Mouse (Mus musculus): ENCODE data around the gene Rab11fip3. TPM values are rescaled to one million over a fixed set of nuclear protein-coding genes. Genes with fewer than 3 reads are reported as not detected.
A peak's percentile ranks its signal among the peaks of the same experiment; 100 is the strongest.

Gene Rab11fip3
- polyA plus RNA-seq, 1 experiment from 2014 or later = 24.2 TPM

GRCm38 (mm10) chr17:25954671-25955070 is 114.7 kb downstream of the Rab11fip3 start:
- WGBS = 83% methylated on average over 2 of the region's 2 CpGs
- H3K4me1 ChIP-seq (ENCODE audit: control insufficient read depth, insufficient read depth, low read length) = peaks cover 8% of the 10 kb centered on the region; the same call in 1 of the 2 replicates
- H3K27ac ChIP-seq (ENCODE audit: low read depth, low read length) = no peak overlapping the region
- no peaks in the 10 kb centered on the region for H3K9me3 ChIP-seq (ENCODE audit: control insufficient read depth, low read length)
- H3K27me3 ChIP-seq (ENCODE audit: control insufficient read depth, insufficient read depth, low read length) = peaks cover 37% of the 10 kb centered on the region
- no peak for ATAC-seq (ENCODE audit: low FRiP score, low TSS enrichment)
- H3K4me3 ChIP-seq (ENCODE audit: low read length) = no peak overlapping the region
- no peak overlapping the region for H3K9ac ChIP-seq (ENCODE audit: low read depth, low read length)
- H3K36me3 ChIP-seq (ENCODE audit: control insufficient read depth, insufficient read depth, low read length) = peaks cover 20% of the 10 kb centered on the region
- no peak overlapping the region for H3K4me2 ChIP-seq (replicated peaks; ENCODE audit: low read depth, low read length)

DNA sequence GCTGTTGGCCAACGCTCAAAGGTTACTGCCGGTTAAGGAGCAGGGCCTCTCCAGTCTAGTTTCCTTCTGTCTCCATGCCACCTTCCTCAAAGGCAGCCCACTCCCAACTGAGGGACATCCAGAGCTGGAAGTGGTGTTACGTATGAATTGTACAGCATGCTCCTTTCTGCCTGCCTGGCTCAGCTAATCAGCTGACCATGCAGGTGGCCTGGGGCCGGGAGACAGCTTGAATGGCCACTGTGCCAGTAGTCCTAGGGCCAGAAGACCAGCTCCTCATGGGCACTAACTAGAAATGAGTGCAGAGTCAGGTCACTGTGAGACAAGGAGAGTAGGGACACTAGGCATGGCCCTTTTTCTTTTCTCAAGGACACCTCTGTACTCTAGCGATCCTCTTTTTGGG is 116.2 kb downstream of the Rab11fip3 start:
- Histone ChIP-seq H3K4me3 (ENCODE audit: low read length) (no peak overlapping the region), H3K9me3 (ENCODE audit: control insufficient read depth, low read length) (no peaks in the 10 kb centered on the region), H3K4me2 (replicated peaks; ENCODE audit: low read depth, low read length) (no peak overlapping the region), H3K27me3 (ENCODE audit: control insufficient read depth, insufficient read depth, low read length) (peaks cover 37% of the 10 kb centered on the region), H3K9ac (ENCODE audit: low read depth, low read length) (no peak overlapping the region), H3K4me1 (ENCODE audit: control insufficient read depth, insufficient read depth, low read length) (peaks cover 8% of the 10 kb centered on the region; the same call in 1 of the 2 replicates), H3K36me3 (ENCODE audit: control insufficient read depth, insufficient read depth, low read length) (peaks cover 6% of the 10 kb centered on the region; the same call in 1 of the 2 replicates), H3K27ac (ENCODE audit: low read depth, low read length) (no peak overlapping the region)
- ATAC-seq (ENCODE audit: low FRiP score, low TSS enrichment) = no peak
- 81% methylated on average over 5 of the region's 5 CpGs for WGBS

DNA sequence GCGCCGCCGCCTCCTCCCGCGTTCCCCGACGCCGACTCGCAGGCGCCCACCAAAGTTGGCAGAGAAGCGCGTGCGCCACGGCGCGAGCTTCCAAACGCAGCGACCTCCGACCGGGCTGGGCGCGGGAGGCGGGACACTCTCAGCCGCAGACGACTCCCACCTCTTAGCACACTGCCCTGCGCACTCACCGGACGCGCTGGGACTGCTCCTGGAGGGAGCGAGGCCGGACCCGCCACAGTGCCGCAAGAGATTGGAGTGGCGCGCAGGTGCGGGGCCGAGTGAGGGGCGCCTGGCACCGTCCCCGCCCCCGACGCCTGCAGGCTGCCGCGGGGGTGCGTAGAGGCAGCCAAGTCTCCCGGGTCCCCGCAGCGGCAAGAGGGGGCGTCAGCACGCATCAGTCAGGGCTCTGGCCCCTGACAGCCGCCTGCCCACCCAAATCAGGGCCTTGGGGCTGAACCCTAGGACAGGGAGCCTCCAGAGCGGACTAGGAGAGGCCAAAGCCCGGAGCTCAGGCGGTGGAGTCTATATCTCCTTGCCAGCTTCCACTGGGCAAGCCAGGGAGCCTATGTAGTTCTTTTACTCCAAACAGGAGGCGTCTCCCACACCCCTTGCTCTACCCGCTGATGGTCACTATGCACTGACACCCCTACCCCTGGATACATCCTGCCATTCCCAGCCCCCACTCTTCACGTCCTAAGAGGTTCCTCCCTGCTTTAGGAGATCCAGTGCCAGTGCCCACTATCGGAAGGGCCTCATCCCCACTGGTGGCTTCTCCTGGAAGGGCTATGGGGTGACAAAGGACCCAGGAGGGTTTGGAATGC is 117.3 kb downstream of the Rab11fip3 start, which contains the start of gene A930017K11Rik:
TSS of gene A930017K11Rik (minus strand) at position 763 of the 821 bp plus-strand sequence.
- Histone ChIP-seq H3K36me3 (ENCODE audit: control insufficient read depth, insufficient read depth, low read length) (no peaks in the 10 kb centered on the region), H3K4me3 (ENCODE audit: low read length) (peak within 1 kb of the TSS; percentile 44), H3K27me3 (ENCODE audit: control insufficient read depth, insufficient read depth, low read length) (peaks cover 37% of the 10 kb centered on the region), H3K4me1 (ENCODE audit: control insufficient read depth, insufficient read depth, low read length) (peaks cover 8% of the 10 kb centered on the region; the same call in 1 of the 2 replicates), H3K9me3 (ENCODE audit: control insufficient read depth, low read length) (no peaks in the 10 kb centered on the region), H3K27ac (ENCODE audit: low read depth, low read length) (no peak within 1 kb of the TSS), H3K9ac (ENCODE audit: low read depth, low read length) (peak within 1 kb of the TSS; percentile 34; the same call in 1 of the 2 replicates), H3K4me2 (replicated peaks; ENCODE audit: low read depth, low read length) (peak within 1 kb of the TSS; percentile 80)
- peak; percentile 58; the same call in 1 of the 2 replicates for ATAC-seq (ENCODE audit: low FRiP score, low TSS enrichment)
- under 1% methylated on average over 45 of the region's 58 CpGs for WGBS

GRCm38 (mm10) chr17:25951225-25951802 is 118.0 kb downstream of the Rab11fip3 start:
- Histone ChIP-seq H3K27ac (ENCODE audit: low read depth, low read length) (no peak overlapping the region), H3K4me1 (ENCODE audit: control insufficient read depth, insufficient read depth, low read length) (peaks cover 8% of the 10 kb centered on the region; the same call in 1 of the 2 replicates), H3K36me3 (ENCODE audit: control insufficient read depth, insufficient read depth, low read length) (no peaks in the 10 kb centered on the region), H3K4me3 (ENCODE audit: low read length) (peak overlapping the region; percentile 44), H3K9me3 (ENCODE audit: control insufficient read depth, low read length) (no peaks in the 10 kb centered on the region), H3K27me3 (ENCODE audit: control insufficient read depth, insufficient read depth, low read length) (peaks cover 37% of the 10 kb centered on the region), H3K9ac (ENCODE audit: low read depth, low read length) (peak overlapping the region; percentile 34; the same call in 1 of the 2 replicates), H3K4me2 (replicated peaks; ENCODE audit: low read depth, low read length) (peak overlapping the region; percentile 80)
- WGBS = under 1% methylated on average over 33 of the region's 33 CpGs
- ATAC-seq (ENCODE audit: low FRiP score, low TSS enrichment) = 0 out of 2 replicates have a peak, but pooled peaks have one; percentile 8

DNA sequence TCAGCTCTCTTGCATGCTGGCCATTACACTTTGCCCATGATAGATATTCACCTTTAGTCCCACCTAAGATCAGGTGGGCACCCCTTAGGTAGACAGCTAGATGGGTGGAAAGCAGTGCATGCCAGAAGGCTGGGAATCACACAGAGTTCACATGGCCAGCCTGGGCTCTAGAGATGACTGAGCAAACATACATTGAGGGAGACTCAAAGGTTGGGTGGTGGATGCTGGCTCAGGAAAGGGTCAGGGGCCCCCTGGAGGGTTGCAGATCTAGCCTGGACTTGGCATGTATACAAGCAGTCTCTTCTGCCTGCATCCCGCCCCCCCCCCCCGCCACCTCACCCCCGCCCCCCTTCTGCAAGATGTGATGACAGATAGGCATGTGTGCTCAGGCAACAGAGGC is 118.6 kb downstream of the Rab11fip3 start:
- Histone ChIP-seq H3K27me3 (ENCODE audit: control insufficient read depth, insufficient read depth, low read length) (peaks cover 37% of the 10 kb centered on the region), H3K4me3 (ENCODE audit: low read length) (peak overlapping the region; percentile 44; the same call in 1 of the 2 replicates), H3K36me3 (ENCODE audit: control insufficient read depth, insufficient read depth, low read length) (no peaks in the 10 kb centered on the region), H3K9me3 (ENCODE audit: control insufficient read depth, low read length) (no peaks in the 10 kb centered on the region), H3K4me1 (ENCODE audit: control insufficient read depth, insufficient read depth, low read length) (peaks cover 9% of the 10 kb centered on the region; the same call in 1 of the 2 replicates), H3K4me2 (replicated peaks; ENCODE audit: low read depth, low read length) (no peak overlapping the region), H3K27ac (ENCODE audit: low read depth, low read length) (no peak overlapping the region), H3K9ac (ENCODE audit: low read depth, low read length) (no peak overlapping the region)
- no peak for ATAC-seq (ENCODE audit: low FRiP score, low TSS enrichment)
- WGBS = 0% methylated on average over 3 of the region's 3 CpGs

DNA sequence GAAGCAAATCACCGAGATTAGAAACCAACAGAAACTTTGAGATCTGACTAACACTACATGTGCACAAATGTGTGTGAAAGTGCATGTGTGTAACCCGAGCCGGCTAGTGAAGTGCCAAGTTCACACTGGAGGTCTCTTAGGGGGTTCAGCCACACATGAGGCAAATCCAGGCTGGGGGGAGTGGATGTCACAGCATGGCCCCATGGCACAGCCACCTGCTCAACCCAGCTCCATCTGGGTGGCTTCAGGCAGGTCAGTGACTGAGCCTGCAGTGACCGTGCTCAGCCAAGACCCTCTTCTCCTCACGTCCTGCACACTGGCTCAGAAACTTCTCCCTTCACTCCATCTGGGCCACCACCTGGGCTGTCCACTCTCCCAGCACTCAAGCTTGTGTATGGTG is 119.4 kb downstream of the Rab11fip3 start:
- ATAC-seq (ENCODE audit: low FRiP score, low TSS enrichment) = no peak
- no peak overlapping the region for H3K9ac ChIP-seq (ENCODE audit: low read depth, low read length)
- H3K36me3 ChIP-seq (ENCODE audit: control insufficient read depth, insufficient read depth, low read length) = no peaks in the 10 kb centered on the region
- no peak overlapping the region for H3K4me3 ChIP-seq (ENCODE audit: low read length)
- H3K9me3 ChIP-seq (ENCODE audit: control insufficient read depth, low read length) = no peaks in the 10 kb centered on the region
- WGBS = 64% methylated on average over 5 of the region's 5 CpGs
- H3K4me2 ChIP-seq (replicated peaks; ENCODE audit: low read depth, low read length) = peak overlapping the region; percentile 15; the same call in 1 of the 2 replicates
- peaks cover 13% of the 10 kb centered on the region; the same call in 1 of the 2 replicates for H3K4me1 ChIP-seq (ENCODE audit: control insufficient read depth, insufficient read depth, low read length)
- H3K27ac ChIP-seq (ENCODE audit: low read depth, low read length) = peak overlapping the region; percentile 43; the same call in 1 of the 2 replicates
- H3K27me3 ChIP-seq (ENCODE audit: control insufficient read depth, insufficient read depth, low read length) = peaks cover 37% of the 10 kb centered on the region

- H3K9me3 ChIP-seq (ENCODE audit: control insufficient read depth, low read length) = no peaks in the 10 kb centered on the region
- no peak overlapping the region for H3K4me3 ChIP-seq (ENCODE audit: low read length)
- H3K4me1 ChIP-seq (ENCODE audit: control insufficient read depth, insufficient read depth, low read length) = peaks cover 13% of the 10 kb centered on the region; the same call in 1 of the 2 replicates
- 72% methylated on average over 8 of the region's 8 CpGs for WGBS
- H3K27ac ChIP-seq (ENCODE audit: low read depth, low read length) = no peak overlapping the region
- no peak overlapping the region for H3K9ac ChIP-seq (ENCODE audit: low read depth, low read length)
- no peak overlapping the region for H3K4me2 ChIP-seq (replicated peaks; ENCODE audit: low read depth, low read length)
- no peak for ATAC-seq (ENCODE audit: low FRiP score, low TSS enrichment)
- H3K27me3 ChIP-seq (ENCODE audit: control insufficient read depth, insufficient read depth, low read length) = peaks cover 32% of the 10 kb centered on the region
- no peaks in the 10 kb centered on the region for H3K36me3 ChIP-seq (ENCODE audit: control insufficient read depth, insufficient read depth, low read length)
These were observed 121.3 kb downstream of the Rab11fip3 start for GRCm38 (mm10) chr17:25948051-25948450.

GRCm38 (mm10) chr17:25947576-25947975 is 121.8 kb downstream of the Rab11fip3 start:
- ATAC-seq (ENCODE audit: low FRiP score, low TSS enrichment) = no peak
- Histone ChIP-seq H3K9me3 (ENCODE audit: control insufficient read depth, low read length) (no peaks in the 10 kb centered on the region), H3K4me2 (replicated peaks; ENCODE audit: low read depth, low read length) (no peak overlapping the region), H3K9ac (ENCODE audit: low read depth, low read length) (no peak overlapping the region), H3K27ac (ENCODE audit: low read depth, low read length) (no peak overlapping the region), H3K4me1 (ENCODE audit: control insufficient read depth, insufficient read depth, low read length) (peaks cover 13% of the 10 kb centered on the region; the same call in 1 of the 2 replicates), H3K27me3 (ENCODE audit: control insufficient read depth, insufficient read depth, low read length) (peaks cover 27% of the 10 kb centered on the region), H3K36me3 (ENCODE audit: control insufficient read depth, insufficient read depth, low read length) (no peaks in the 10 kb centered on the region), H3K4me3 (ENCODE audit: low read length) (no peak overlapping the region)
- 84% methylated on average over 4 of the region's 4 CpGs for WGBS
